Mouse (Mus musculus): Measurements from ENCODE around the gene Gm28041.

DNA sequence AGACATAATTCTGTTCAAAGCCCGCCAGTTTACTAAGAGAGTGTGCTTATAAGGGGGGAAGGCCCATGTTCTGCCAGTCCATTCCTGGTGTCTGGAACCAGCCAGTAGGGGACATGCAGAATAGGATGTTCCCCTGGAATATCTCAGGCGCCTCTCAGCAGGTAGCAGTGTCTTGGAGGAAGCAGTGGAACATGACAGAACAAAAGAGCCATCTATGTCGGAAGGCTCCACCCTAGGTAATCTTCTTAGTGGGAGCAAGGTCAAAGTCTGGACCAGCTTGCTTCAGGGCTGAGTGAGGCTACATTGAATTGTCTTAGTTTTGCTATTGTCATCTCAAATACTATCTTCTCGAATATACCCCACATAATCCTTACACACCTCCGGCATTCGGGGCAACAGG lies 40.2 kb upstream of the Gm28041 start:
- TF ChIP-seq CTCF (IDR thresholded peaks at IDR 0.05; ENCODE audit: borderline replicate concordance, extremely low read depth, insufficient read depth, insufficient read length) (no peak), POLR2A (IDR thresholded peaks at IDR 0.05; ENCODE audit: borderline replicate concordance, extremely low read depth, insufficient read depth, insufficient read length, poor library complexity, severe bottlenecking) (no peak)
